Mouse (Mus musculus) bone marrow macrophage, adult 2 months (primary cell): ENCODE results near the gene Htra3. TPM values are rescaled to one million over a fixed set of nuclear protein-coding genes. Genes with fewer than 3 reads are reported as not detected.

Source experiments
- H3K27ac ChIP-seq: 2 replicates; pipeline ENCODE4 v1.5.1; 2012; ENCODE audit warnings: low read depth, low read length; ENCODE audit not compliant: insufficient read depth
- H3K4me1 ChIP-seq: 2 replicates; pipeline ENCODE4 v1.6.1; 2012; ENCODE audit warnings: low read length; ENCODE audit not compliant: control insufficient read depth, insufficient read depth
- H3K4me3 ChIP-seq: 2 replicates; pipeline ENCODE4 v1.5.1; 2012; ENCODE audit warnings: mild to moderate bottlenecking, low read length, moderate library complexity; ENCODE audit not compliant: insufficient read depth
- CTCF ChIP-seq: IDR thresholded peaks from 2 replicates; pipeline ENCODE4 v1.5.1; 2012; ENCODE audit warnings: low read depth, mild to moderate bottlenecking, low read length, moderate library complexity
- POLR2A ChIP-seq: IDR thresholded peaks from 2 replicates; pipeline ENCODE4 v1.6.1; 2012; ENCODE audit warnings: mild to moderate bottlenecking, low read depth, low read length, borderline replicate concordance
- polyA plus RNA-seq: library from polyadenylated mRNA; stranded (reverse); fragments of >200 nt; gene quantifications from 2 replicates; pipeline ENCODE4 v1.2.4, GENCODE M21; 2012; ENCODE audit not compliant: missing spikeins, insufficient read depth, insufficient read length

Gene Htra3
- polyA plus RNA-seq, 1 experiment = 0.98 TPM

GRCm38 (mm10) chr5:35718817-35719216 is 39.2 kb upstream of the Htra3 start:
- Histone ChIP-seq H3K27ac (no peak overlapping the region), H3K4me1 (peaks cover 42% of the 10 kb centered on the region), H3K4me3 (no peak overlapping the region)
- TF ChIP-seq CTCF (no peak), POLR2A (no peak)

- Histone ChIP-seq H3K27ac (no peak overlapping the region), H3K4me1 (peaks cover 37% of the 10 kb centered on the region), H3K4me3 (no peak overlapping the region)
- TF ChIP-seq CTCF (no peak), POLR2A (no peak)
These were observed 38.4 kb upstream of the Htra3 start for GRCm38 (mm10) chr5:35717946-35718345.

GRCm38 (mm10) chr5:35717455-35717854 is 37.9 kb upstream of the Htra3 start:
- H3K4me1 ChIP-seq = peaks cover 34% of the 10 kb centered on the region

GRCm38 (mm10) chr5:35713649-35714354 is 34.2 kb upstream of the Htra3 start:
- Histone ChIP-seq H3K4me3 (no peak overlapping the region), H3K4me1 (peaks cover 8% of the 10 kb centered on the region; the same call in 1 of the 2 replicates), H3K27ac (no peak overlapping the region)
- peak; percentile 57; the same call in 1 of the 2 replicates for TF ChIP-seq CTCF
- TF ChIP-seq POLR2A = no peak

More at GRCm38 (mm10) chr5:35717455-35717854, 37.9 kb upstream of the Htra3 start:
- H3K27ac ChIP-seq = no peak overlapping the region
- H3K4me3 ChIP-seq = no peak overlapping the region
- TF ChIP-seq POLR2A = no peak
- TF ChIP-seq CTCF = no peak

GRCm38 (mm10) chr5:35712517-35712916 is 32.9 kb upstream of the Htra3 start:
- H3K4me1 ChIP-seq = peaks cover 3% of the 10 kb centered on the region; the same call in 1 of the 2 replicates
- H3K27ac ChIP-seq = no peak overlapping the region
- TF ChIP-seq POLR2A = no peak
- TF ChIP-seq CTCF = no peak
- no peak overlapping the region for H3K4me3 ChIP-seq

GRCm38 (mm10) chr5:35710931-35711330 is 31.3 kb upstream of the Htra3 start:
- TF ChIP-seq CTCF = no peak
- peaks cover 3% of the 10 kb centered on the region; the same call in 1 of the 2 replicates for H3K4me1 ChIP-seq
- no peak overlapping the region for H3K4me3 ChIP-seq
- no peak overlapping the region for H3K27ac ChIP-seq

- no peak overlapping the region for H3K27ac ChIP-seq
- no peak overlapping the region for H3K4me3 ChIP-seq
- H3K4me1 ChIP-seq = peaks cover 3% of the 10 kb centered on the region; the same call in 1 of the 2 replicates
- TF ChIP-seq CTCF (no peak), POLR2A (no peak)
These were observed 30.9 kb upstream of the Htra3 start for GRCm38 (mm10) chr5:35710481-35710880.

GRCm38 (mm10) chr5:35705411-35705810 is 25.8 kb upstream of the Htra3 start:
- H3K4me3 ChIP-seq = no peak overlapping the region
- no peak overlapping the region for H3K27ac ChIP-seq
- TF ChIP-seq CTCF = no peak
- no peak for TF ChIP-seq POLR2A
- no peaks in the 10 kb centered on the region for H3K4me1 ChIP-seq

GRCm38 (mm10) chr5:35703814-35704213 is 24.2 kb upstream of the Htra3 start:
- Histone ChIP-seq H3K27ac (no peak overlapping the region), H3K4me3 (no peak overlapping the region), H3K4me1 (no peaks in the 10 kb centered on the region)
- TF ChIP-seq CTCF (no peak), POLR2A (no peak)

GRCm38 (mm10) chr5:35703183-35703582 is 23.6 kb upstream of the Htra3 start:
- Histone ChIP-seq H3K4me3 (no peak overlapping the region), H3K27ac (no peak overlapping the region), H3K4me1 (no peaks in the 10 kb centered on the region)
- TF ChIP-seq POLR2A (no peak), CTCF (no peak)
